Mouse (Mus musculus) kidney, postnatal 10 days (tissue): ENCODE data around the gene Dnah3.

Experiments used
- DNase-seq: peaks from one replicate; pipeline ENCODE4 v3.0.0; 2021; ENCODE audit warnings: mixed read lengths

The Dnah3 gene

GRCm38 (mm10) chr7:119936321-119936720, 158.8 kb downstream of the Dnah3 start:
- DNase-seq, result no peak

GRCm38 (mm10) chr7:119928783-119929440, 166.2 kb downstream of the Dnah3 start:
- no peak for DNase-seq

GRCm38 (mm10) chr7:119921054-119921453, 174.0 kb downstream of the Dnah3 start:
- no peak for DNase-seq

- no peak for DNase-seq
Observed at GRCm38 (mm10) chr7:119920457-119920856, 174.6 kb downstream of the Dnah3 start.

GRCm38 (mm10) chr7:119911727-119912126, 183.4 kb downstream of the Dnah3 start:
- DNase-seq, result no peak

- no peak for DNase-seq
Observed at GRCm38 (mm10) chr7:119906523-119907215, 188.4 kb downstream of the Dnah3 start.

- no peak for DNase-seq
Observed at GRCm38 (mm10) chr7:119899386-119900057, 195.6 kb downstream of the Dnah3 start.

- DNase-seq, result no peak
Observed at GRCm38 (mm10) chr7:119898247-119898856, 196.7 kb downstream of the Dnah3 start.

- no peak for DNase-seq
Observed at GRCm38 (mm10) chr7:119897521-119898109, 197.5 kb downstream of the Dnah3 start.

- peak; percentile 99 for DNase-seq
Observed at GRCm38 (mm10) chr7:119895639-119896512, 199.2 kb downstream of the Dnah3 start, which contains the start of the genes Lyrm1 and Dcun1d3. Gene Lyrm1, plus strand, starts transcription at chr7:119895861. Gene Dcun1d3, minus strand, starts transcription at chr7:119896298.

- DNase-seq, result peak; percentile 10
Observed at GRCm38 (mm10) chr7:119894818-119895544, 200.1 kb downstream of the Dnah3 start.

GRCm38 (mm10) chr7:119892742-119893141, 202.3 kb downstream of the Dnah3 start:
- no peak for DNase-seq

- DNase-seq, result no peak
Observed at GRCm38 (mm10) chr7:119892198-119892597, 202.9 kb downstream of the Dnah3 start.

GRCm38 (mm10) chr7:119887887-119888286, 207.2 kb downstream of the Dnah3 start:
- DNase-seq, result no peak

- no peak for DNase-seq
Observed at GRCm38 (mm10) chr7:119881229-119881628, 213.9 kb downstream of the Dnah3 start.

- no peak for DNase-seq
Observed at GRCm38 (mm10) chr7:119880345-119880744, 214.7 kb downstream of the Dnah3 start.

- no peak for DNase-seq
Observed at GRCm38 (mm10) chr7:119879171-119879570, 215.9 kb downstream of the Dnah3 start.

GRCm38 (mm10) chr7:119875776-119876440, 219.2 kb downstream of the Dnah3 start:
- peak; percentile 47 for DNase-seq

GRCm38 (mm10) chr7:119873050-119873449, 222.0 kb downstream of the Dnah3 start:
- no peak for DNase-seq
